Mouse (Mus musculus) 3T3-L1 (cell line): Measurements from ENCODE around the gene Vps11.
A peak's percentile ranks its signal among the peaks of the same experiment; 100 is the strongest.
"Not testable (repeated sequence)": the region's sequence is repeated elsewhere in the genome, so short reads cannot be mapped to it uniquely, and the experiment has no call there.

Experiments used
- DNase-seq: peaks from one replicate; pipeline ENCODE4 v3.0.0-alpha.2; 2015; ENCODE audit warnings: low read depth, low spot score

The Vps11 gene

DNA sequence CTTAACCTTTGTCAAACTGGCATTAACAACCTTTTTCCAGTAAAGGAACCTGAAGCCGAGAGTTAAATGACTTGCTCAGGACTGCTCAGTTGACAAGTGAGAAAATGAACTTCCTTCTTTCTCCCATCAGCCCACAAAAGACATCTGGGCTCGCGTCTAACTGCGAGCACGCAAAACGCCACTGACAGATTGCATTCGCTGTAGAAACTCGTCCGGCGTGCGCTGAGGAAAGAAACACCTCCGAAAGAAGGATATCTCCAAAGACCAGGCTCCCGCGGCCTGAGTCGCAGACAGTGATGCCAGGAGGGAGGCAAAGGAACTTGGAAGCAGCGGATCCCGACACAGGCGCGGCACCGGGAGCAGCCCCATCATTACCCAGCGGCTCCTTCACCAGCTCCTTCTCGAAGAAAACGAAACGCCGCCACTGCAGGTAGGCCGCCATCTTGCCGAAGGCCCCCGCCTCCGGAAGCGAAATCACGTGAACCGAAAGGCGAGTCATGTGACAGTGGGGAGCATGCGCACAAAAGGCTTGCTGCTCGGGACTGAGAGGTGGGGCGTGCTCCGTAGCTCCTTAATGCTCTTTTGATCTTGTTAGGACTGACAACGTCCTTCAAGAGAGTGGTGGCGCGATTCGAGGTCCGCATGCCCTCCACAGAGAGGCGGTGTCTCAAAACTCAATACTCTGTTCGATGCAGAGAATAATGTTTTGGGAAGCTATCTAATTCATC, at the start of gene Vps11:
Gene Vps11, minus strand, starts transcription at position 481 of the 728 bp plus-strand sequence.
- DNase-seq: peak; percentile 97

DNA sequence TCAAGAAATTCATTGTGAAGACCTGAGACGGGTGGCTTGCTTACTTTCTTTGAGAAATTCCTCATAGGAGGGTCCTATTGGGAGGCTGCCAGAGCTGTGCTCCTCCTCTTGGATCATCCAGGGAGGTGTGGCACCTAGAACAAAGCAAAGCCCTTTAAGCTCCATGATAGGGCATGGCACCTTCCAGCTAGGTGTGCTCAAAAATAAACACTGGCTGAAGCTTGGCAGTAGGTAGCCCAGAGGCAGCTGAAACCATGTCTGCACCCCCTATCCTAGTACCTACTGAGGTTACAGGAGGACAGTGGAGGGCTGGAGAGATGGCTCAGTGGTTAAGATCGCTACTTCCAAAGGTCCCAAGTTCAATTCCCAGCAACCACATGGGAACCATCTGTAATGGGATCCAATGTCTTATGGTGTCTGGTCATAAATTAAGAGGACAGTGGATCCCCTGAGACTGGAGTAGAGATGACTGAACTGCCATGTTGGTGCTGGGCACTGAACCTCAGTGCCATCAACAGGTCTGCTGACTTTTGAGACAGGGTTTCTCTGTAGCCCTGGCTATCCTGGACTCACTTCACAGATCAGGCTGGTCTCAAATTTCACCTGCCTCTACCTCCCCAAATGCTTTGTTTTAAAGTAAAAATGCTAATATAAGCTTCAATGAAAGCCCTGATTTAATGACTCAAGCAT, 49.3 kb upstream of the Vps11 start:
- no peak for DNase-seq

- not testable (repeated sequence) for DNase-seq
Measured at GRCm38 (mm10) chr9:44408693-44409092, 47.2 kb upstream of the Vps11 start.

DNA sequence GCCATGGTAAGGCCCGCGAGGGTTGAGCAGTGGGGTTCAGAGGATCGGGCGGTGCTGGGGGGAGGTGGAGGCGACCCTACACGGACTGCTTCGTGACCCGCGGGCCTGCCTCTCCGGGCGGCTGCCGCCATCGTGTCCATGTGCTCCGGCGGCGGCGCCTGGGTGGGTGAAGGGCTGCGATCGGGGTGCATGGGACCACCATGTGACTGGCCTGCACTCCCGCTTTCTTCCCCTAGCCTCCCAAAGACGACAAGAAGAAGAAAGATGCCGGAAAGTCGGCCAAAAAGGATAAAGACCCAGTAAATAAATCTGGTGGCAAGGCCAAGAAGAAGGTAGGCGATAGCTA, 46.3 kb upstream of the Vps11 start:
- no peak for DNase-seq

- DNase-seq: peak; percentile 94
Measured at GRCm38 (mm10) chr9:44406906-44407751, 45.7 kb upstream of the Vps11 start, which contains the start of the genes Rps25 and Trappc4. TSS of gene Rps25 (plus strand) at chr9:44407139. TSS of gene Trappc4 (minus strand) at chr9:44407600.

DNA sequence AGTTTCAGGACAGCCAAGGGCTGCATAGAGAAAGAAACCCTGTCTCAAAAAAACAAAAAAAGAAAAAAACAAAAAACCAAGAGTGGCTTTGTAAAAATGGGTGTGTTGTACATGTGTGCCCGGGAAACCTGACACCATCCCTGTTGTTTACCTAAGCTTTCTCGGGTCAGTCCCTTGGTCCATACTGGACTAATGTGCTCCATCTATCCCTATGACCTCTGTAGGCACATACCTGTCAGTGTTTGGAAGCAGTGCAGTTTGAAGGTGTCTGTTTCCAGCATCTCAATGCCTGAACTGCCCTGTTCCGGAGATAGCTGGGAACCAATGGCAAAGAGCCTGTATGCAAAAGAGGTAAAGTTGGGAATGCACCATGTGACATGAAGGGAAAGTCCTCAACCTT, 43.5 kb upstream of the Vps11 start:
- DNase-seq: no peak

GRCm38 (mm10) chr9:44401081-44401480, 39.6 kb upstream of the Vps11 start:
- DNase-seq: peak; percentile 54

- DNase-seq: no peak
Measured at GRCm38 (mm10) chr9:44399795-44400114, 38.3 kb upstream of the Vps11 start.

DNA sequence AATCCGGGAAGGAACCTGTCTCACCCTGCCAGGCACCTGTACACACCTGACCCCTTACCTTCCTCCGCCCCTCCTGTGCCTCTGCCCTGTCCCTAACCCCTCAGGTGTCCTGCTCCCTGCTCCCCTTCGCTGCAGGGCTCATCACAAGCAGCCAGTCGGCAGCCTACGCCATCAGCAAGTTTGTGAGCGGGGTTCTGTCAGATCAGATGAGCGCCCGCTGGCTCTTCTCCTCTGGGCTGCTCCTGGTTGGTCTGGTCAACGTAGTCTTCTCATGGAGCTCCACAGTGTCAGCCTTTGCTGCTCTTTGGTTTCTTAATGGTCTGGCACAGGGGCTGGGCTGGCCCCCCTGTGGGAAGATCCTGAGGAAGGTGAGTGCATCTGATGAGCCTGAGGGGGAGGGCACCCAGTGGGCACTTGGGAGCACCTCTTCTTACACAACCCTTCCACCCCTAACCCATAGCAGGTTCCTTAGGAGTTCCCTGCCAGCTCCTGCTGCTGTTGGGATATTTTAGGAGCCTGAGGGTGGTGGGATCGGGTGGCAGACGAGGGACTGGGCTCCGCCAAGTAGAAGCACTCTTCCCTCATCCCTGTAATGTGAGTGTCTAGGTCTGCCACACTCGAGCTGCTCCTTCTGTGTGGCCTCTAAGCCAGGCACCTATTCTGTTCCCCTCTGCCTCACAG, 37.8 kb upstream of the Vps11 start:
- no peak for DNase-seq

GRCm38 (mm10) chr9:44398551-44398950, 37.1 kb upstream of the Vps11 start:
- no peak for DNase-seq

- DNase-seq: no peak
Measured at GRCm38 (mm10) chr9:44398087-44398486, 36.6 kb upstream of the Vps11 start.

- DNase-seq: peak; percentile 97
Measured at GRCm38 (mm10) chr9:44396684-44397411, 35.4 kb upstream of the Vps11 start, which contains the start of gene Slc37a4. TSS of gene Slc37a4 (plus strand) at chr9:44396852.

DNA sequence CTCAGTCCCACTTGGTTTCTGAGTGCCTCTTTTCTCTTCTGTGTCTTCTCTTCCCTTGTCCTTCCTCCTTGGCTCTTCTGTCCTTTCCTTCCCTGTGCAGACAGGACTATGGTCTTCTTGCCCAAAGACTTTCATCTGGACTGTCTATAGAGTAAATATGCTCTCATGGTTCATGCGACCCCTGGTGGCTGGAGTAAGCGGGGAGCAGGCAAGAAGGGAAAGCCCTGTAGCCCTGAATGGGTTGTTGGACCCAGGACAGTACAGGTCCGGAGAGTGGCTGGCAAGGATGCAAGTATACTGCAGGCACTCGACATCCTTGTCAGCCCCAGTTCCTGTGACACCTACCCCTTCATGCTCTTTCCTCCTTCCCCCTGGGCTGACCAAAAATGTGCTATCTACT, 30.0 kb upstream of the Vps11 start:
- peak; percentile 77 for DNase-seq

- peak; percentile 67 for DNase-seq
Measured at GRCm38 (mm10) chr9:44389273-44389672, 27.8 kb upstream of the Vps11 start.

- DNase-seq: no peak
Measured at GRCm38 (mm10) chr9:44387221-44387620, 25.8 kb upstream of the Vps11 start.

DNA sequence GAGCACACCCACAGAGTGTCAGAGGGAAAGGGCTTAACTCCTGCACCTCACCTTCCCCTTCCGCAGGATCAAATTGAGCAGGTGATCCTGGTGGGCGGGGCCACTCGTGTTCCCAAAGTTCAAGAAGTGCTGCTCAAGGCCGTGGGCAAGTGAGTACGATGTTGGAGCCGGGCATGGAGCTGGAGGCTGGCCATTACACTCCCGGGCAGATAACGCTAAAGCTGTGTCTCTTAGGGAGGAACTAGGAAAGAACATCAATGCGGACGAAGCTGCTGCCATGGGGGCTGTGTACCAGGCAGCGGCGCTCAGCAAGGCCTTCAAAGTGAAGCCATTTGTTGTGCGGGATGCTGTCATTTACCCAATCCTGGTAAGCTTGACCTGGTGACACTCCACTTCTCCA, 23.1 kb upstream of the Vps11 start:
- DNase-seq: no peak

- no peak for DNase-seq
Measured at GRCm38 (mm10) chr9:44379862-44380261, 18.4 kb upstream of the Vps11 start.

GRCm38 (mm10) chr9:44379054-44379834, 17.8 kb upstream of the Vps11 start, which contains the start of gene Hyou1:
TSS of gene Hyou1 (plus strand) at chr9:44379490.
- peak; percentile 96 for DNase-seq

DNA sequence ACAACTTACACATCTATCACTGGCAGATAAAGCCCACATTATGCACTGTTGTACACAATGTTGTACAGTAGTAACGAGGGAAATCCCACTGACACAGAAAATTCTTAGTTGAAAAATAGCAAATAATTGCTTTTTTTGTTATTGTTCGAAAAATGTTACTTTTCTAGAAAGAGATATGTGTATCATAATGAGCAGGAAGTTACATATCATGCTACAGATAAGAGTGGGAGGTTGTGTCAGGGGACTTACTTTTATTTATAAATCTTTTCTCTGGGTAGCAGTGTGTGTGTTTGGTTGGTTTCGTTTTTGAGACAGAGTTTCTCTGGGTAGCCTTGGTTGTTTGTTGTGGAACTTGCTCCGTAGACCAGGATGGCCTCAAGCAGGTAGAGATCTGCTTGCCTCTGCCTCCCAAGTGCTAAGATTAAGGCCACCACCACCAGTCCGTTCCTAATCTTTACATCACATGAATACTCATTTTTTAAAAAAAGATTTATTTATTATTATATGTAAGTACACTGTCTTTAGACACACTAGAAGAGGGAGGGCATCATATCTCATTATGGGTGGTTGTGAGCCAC, 16.8 kb upstream of the Vps11 start:
- DNase-seq: no peak

- not testable (repeated sequence) for DNase-seq
Measured at GRCm38 (mm10) chr9:44377335-44377734, 15.9 kb upstream of the Vps11 start.
